Mouse (Mus musculus) midbrain, embryonic 14.5 days (tissue): Measurements from ENCODE around the gene Arhgap18. TPM values are rescaled to one million over a fixed set of nuclear protein-coding genes. Genes with fewer than 3 reads are reported as not detected.

Experiments used
- ATAC-seq: fragments of 200-750 bp; cut with Nextera tagmentation; 2 replicates; pipeline ENCODE4 v1.8.0; 2017; ENCODE audit warnings: moderate number of reproducible peaks, moderate library complexity; ENCODE audit not compliant: low FRiP score, low TSS enrichment
- DNase-seq: peaks from one replicate; pipeline ENCODE4 v3.0.0-alpha.2; 2015
- H3K27ac ChIP-seq: fragments of 300-500 bp; sonication (generic); replicated peaks from 2 replicates; pipeline ENCODE4 v1.5.1; 2014; ENCODE audit warnings: mild to moderate bottlenecking, low read depth, low read length, moderate library complexity
- H3K27me3 ChIP-seq: fragments of 300-500 bp; sonication (generic); 2 replicates; pipeline ENCODE4 v1.6.1; 2014; ENCODE audit warnings: low read length, control low read depth, mixed read lengths; ENCODE audit not compliant: control insufficient read depth, insufficient read depth
- H3K36me3 ChIP-seq: fragments of 300-500 bp; sonication (generic); 2 replicates; pipeline ENCODE4 v1.6.1; 2014; ENCODE audit warnings: low read length, control low read depth; ENCODE audit not compliant: control insufficient read depth, insufficient read depth
- H3K4me1 ChIP-seq: fragments of 300-500 bp; sonication (generic); 2 replicates; pipeline ENCODE4 v1.6.1; 2014; ENCODE audit warnings: mild to moderate bottlenecking, antibody characterized with exemption, low read length, control low read depth; ENCODE audit not compliant: control insufficient read depth, insufficient read depth
- H3K4me2 ChIP-seq: fragments of 300-500 bp; sonication (generic); 2 replicates; pipeline ENCODE4 v1.6.1; 2014; ENCODE audit warnings: mild to moderate bottlenecking, low read length, moderate library complexity
- H3K4me3 ChIP-seq: fragments of 300-500 bp; sonication (generic); replicated peaks from 2 replicates; pipeline ENCODE4 v1.5.1; 2014; ENCODE audit warnings: low read depth, low read length
- H3K9ac ChIP-seq: fragments of 300-500 bp; sonication (generic); replicated peaks from 2 replicates; pipeline ENCODE4 v1.6.1; 2014; ENCODE audit warnings: mild to moderate bottlenecking, low read length, moderate library complexity
- H3K9me3 ChIP-seq: fragments of 300-500 bp; sonication (generic); 2 replicates; pipeline ENCODE4 v1.6.1; 2016; ENCODE audit warnings: low read length, control low read depth, mixed read lengths; ENCODE audit not compliant: control insufficient read depth
- WGBS: fragments of 180-500 bp; shearing (Covaris S2); extraction: QIAGEN DNeasy Blood & Tissue Kit; methylation state at CpG from one replicate; pipeline ENCODE4 v1.1.7; 2014; 5-methylcytosine and 5-hydroxymethylcytosine counted together
- polyA plus RNA-seq: library from polyadenylated mRNA; unstranded; fragments of >200 nt; fragmentation: Nextera tagmentation; extraction: Ambion mirVana; gene quantifications from 2 replicates; pipeline ENCODE4 v1.2.1, GENCODE M21; 2014

Arhgap18 gene
- polyA plus RNA-seq, 1 experiment from 2014 or later = 15.9 TPM

DNA sequence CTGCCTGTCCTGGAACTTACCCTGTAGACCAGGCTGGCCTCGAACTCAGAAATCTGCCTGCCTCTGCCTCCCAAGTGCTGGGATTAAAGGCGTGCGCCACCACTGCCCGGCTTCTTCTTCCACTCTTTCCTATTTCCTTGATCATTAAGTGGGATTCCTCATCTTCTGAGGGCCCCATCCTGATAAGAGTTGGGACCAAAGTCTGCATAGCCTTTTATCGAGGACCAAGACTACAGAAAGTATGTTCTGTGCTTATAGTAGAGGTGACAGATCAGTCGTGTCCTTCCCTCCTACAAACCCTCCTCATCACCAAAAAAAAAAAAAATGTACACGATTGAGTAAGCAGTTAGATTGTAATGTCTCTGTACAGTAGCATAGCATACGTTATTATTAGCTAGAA is 39.8 kb downstream of the Arhgap18 start:
- no peaks in the 10 kb centered on the region for H3K4me1 ChIP-seq
- ATAC-seq (no peak), DNase-seq (no peak)
- H3K36me3 ChIP-seq = no peaks in the 10 kb centered on the region
- no peaks in the 10 kb centered on the region for H3K27me3 ChIP-seq
- H3K27ac ChIP-seq = no peak overlapping the region
- H3K9ac ChIP-seq = no peak overlapping the region
- 97% methylated on average over 8 of the region's 8 CpGs for WGBS
- H3K9me3 ChIP-seq = no peaks in the 10 kb centered on the region
- H3K4me3 ChIP-seq = no peak overlapping the region
- H3K4me2 ChIP-seq = no peak overlapping the region

- Histone ChIP-seq H3K4me3 (no peak overlapping the region), H3K36me3 (no peaks in the 10 kb centered on the region), H3K27ac (no peak overlapping the region), H3K4me1 (no peaks in the 10 kb centered on the region), H3K9me3 (no peaks in the 10 kb centered on the region), H3K4me2 (no peak overlapping the region), H3K9ac (no peak overlapping the region), H3K27me3 (no peaks in the 10 kb centered on the region)
- DNase-seq (no peak), ATAC-seq (no peak)
- WGBS = 87% methylated on average over 10 of the region's 10 CpGs
Measured at GRCm38 (mm10) chr10:26796432-26797286, 43.4 kb downstream of the Arhgap18 start.

DNA sequence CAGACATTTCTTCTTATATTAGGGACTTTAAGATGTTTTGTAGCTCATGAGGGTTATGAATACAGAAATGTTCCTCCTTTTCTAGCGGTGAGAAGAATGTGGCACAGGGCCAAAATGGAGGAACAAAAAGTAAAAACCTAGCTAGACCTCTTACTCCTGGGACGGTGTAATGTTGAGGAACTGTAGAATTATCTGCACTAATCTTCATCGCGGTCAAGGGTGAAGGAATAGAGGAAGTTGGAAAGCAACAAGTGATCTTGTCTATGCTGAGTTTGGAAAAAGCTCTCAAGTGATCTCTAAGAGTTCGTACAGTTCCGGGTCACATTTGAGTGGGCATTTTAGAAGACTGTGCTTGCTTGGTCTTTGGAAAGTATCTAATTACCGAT is 44.1 kb downstream of the Arhgap18 start:
- Histone ChIP-seq H3K4me1 (no peaks in the 10 kb centered on the region), H3K9ac (no peak overlapping the region), H3K27me3 (no peaks in the 10 kb centered on the region), H3K27ac (no peak overlapping the region), H3K4me2 (no peak overlapping the region), H3K9me3 (no peaks in the 10 kb centered on the region), H3K36me3 (no peaks in the 10 kb centered on the region), H3K4me3 (no peak overlapping the region)
- DNase-seq = no peak
- 96% methylated on average over 7 of the region's 7 CpGs for WGBS
- ATAC-seq = no peak

- Histone ChIP-seq H3K36me3 (no peaks in the 10 kb centered on the region), H3K4me2 (no peak overlapping the region), H3K9me3 (no peaks in the 10 kb centered on the region), H3K9ac (no peak overlapping the region), H3K27me3 (no peaks in the 10 kb centered on the region), H3K27ac (no peak overlapping the region), H3K4me3 (no peak overlapping the region), H3K4me1 (no peaks in the 10 kb centered on the region)
- DNase-seq (no peak), ATAC-seq (no peak)
- 88% methylated on average over 10 of the region's 10 CpGs for WGBS
Measured at GRCm38 (mm10) chr10:26798752-26799411, 45.7 kb downstream of the Arhgap18 start.

- no peaks in the 10 kb centered on the region for H3K27me3 ChIP-seq
- H3K4me2 ChIP-seq = no peak overlapping the region
- WGBS = 64% methylated on average over 5 of the region's 5 CpGs
- H3K27ac ChIP-seq = no peak overlapping the region
- no peak for DNase-seq
- no peaks in the 10 kb centered on the region for H3K4me1 ChIP-seq
- no peaks in the 10 kb centered on the region for H3K36me3 ChIP-seq
- no peak for ATAC-seq
- H3K9ac ChIP-seq = no peak overlapping the region
- H3K9me3 ChIP-seq = no peaks in the 10 kb centered on the region
- H3K4me3 ChIP-seq = no peak overlapping the region
Measured at GRCm38 (mm10) chr10:26799562-26800051, 46.4 kb downstream of the Arhgap18 start.

GRCm38 (mm10) chr10:26804351-26804983 is 51.2 kb downstream of the Arhgap18 start:
- WGBS = 52% methylated on average over 5 of the region's 5 CpGs
- no peaks in the 10 kb centered on the region for H3K9me3 ChIP-seq
- no peak overlapping the region for H3K4me3 ChIP-seq
- H3K9ac ChIP-seq = no peak overlapping the region
- no peaks in the 10 kb centered on the region for H3K36me3 ChIP-seq
- no peaks in the 10 kb centered on the region for H3K27me3 ChIP-seq
- no peaks in the 10 kb centered on the region for H3K4me1 ChIP-seq
- ATAC-seq (0 out of 2 replicates have a peak, but pooled peaks have one; percentile 31), DNase-seq (peak; percentile 39)
- H3K27ac ChIP-seq = no peak overlapping the region
- H3K4me2 ChIP-seq = no peak overlapping the region

GRCm38 (mm10) chr10:26805007-26805406 is 51.8 kb downstream of the Arhgap18 start:
- no peak for DNase-seq
- H3K27ac ChIP-seq = no peak overlapping the region
- no peaks in the 10 kb centered on the region for H3K4me1 ChIP-seq
- H3K4me3 ChIP-seq = no peak overlapping the region
- H3K36me3 ChIP-seq = no peaks in the 10 kb centered on the region
- H3K9ac ChIP-seq = no peak overlapping the region
- WGBS = 44% methylated on average over 1 of the region's 1 CpGs
- ATAC-seq = no peak
- no peak overlapping the region for H3K4me2 ChIP-seq
- H3K9me3 ChIP-seq = no peaks in the 10 kb centered on the region
- no peaks in the 10 kb centered on the region for H3K27me3 ChIP-seq

DNA sequence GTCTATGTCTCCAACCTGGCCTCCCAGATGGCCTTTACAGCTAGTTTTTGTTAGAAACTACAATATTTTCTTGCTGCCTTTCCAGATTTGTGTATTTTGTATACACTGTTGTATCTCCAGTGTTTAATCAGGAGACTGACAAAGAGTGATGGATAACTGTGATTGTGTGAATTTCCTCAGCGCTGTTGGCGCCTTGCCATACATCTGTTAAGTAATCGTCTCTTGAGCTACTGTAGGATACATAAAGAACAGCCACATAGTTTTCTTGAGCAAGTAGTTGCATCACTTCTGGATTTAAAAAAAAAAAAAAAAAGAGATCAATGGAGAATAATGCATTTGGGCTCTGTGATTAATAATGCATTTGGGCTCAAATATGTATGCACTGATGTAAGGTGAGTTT is 52.9 kb downstream of the Arhgap18 start:
- ATAC-seq = no peak
- peak; percentile 14 for DNase-seq
- H3K9ac ChIP-seq = no peak overlapping the region
- H3K36me3 ChIP-seq = no peaks in the 10 kb centered on the region
- no peaks in the 10 kb centered on the region for H3K27me3 ChIP-seq
- H3K4me2 ChIP-seq = no peak overlapping the region
- H3K4me3 ChIP-seq = no peak overlapping the region
- no peaks in the 10 kb centered on the region for H3K9me3 ChIP-seq
- 76% methylated on average over 3 of the region's 3 CpGs for WGBS
- H3K27ac ChIP-seq = no peak overlapping the region
- H3K4me1 ChIP-seq = no peaks in the 10 kb centered on the region
